Mouse (Mus musculus): ENCODE measurements around the gene Lyrm1.

DNA sequence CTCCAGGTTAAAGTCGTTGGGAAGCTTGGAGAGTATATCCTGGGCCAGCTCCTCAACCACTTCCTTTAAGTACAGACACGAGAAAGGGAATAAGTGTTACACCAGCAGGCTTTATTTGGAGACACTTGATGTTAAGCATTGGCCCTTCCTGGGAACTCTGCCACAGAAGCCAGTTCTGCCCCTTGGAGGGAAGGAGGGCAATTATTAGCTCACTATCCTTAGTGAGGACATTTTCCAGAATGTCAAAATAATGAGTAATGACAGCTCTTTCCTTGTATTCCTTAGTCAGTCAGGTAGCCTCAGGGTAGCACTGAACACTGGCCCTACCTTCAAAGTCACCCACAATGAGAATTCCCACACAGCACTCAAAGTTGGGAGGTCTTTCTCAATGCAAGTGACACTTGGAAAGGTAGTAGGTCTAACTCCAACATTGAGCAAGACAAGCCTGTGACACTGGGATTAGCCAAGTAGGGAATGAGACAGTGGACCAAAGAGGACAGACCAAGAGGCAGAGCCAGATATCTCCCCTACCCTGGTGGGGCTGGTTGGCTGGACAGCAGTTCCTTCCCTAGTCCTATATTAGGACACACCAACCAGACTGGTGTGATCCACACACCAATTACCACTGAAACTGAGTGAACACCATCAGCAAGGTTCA is 33.3 kb downstream of the Lyrm1 start:
- no peak for TF ChIP-seq CTCF (conservative IDR thresholded peaks at IDR 0.05 in 1 of 2, IDR thresholded peaks at IDR 0.05 in 1 of 2; ENCODE audit: low read depth in 2 of 2, low read length in 2 of 2)
- TF ChIP-seq POLR2A (IDR thresholded peaks at IDR 0.05; ENCODE audit: low read depth, low read length), result no peak
- no peak for TF ChIP-seq EP300 (IDR thresholded peaks at IDR 0.05; ENCODE audit: low read length)
- no peak for TF ChIP-seq MAZ (IDR thresholded peaks at IDR 0.05; ENCODE audit: low read depth, low read length)

Measured in CH12.LX (cell line).